8 mouse cellular contexts compared by ENCODE assay signal in the genomic region with DNA sequence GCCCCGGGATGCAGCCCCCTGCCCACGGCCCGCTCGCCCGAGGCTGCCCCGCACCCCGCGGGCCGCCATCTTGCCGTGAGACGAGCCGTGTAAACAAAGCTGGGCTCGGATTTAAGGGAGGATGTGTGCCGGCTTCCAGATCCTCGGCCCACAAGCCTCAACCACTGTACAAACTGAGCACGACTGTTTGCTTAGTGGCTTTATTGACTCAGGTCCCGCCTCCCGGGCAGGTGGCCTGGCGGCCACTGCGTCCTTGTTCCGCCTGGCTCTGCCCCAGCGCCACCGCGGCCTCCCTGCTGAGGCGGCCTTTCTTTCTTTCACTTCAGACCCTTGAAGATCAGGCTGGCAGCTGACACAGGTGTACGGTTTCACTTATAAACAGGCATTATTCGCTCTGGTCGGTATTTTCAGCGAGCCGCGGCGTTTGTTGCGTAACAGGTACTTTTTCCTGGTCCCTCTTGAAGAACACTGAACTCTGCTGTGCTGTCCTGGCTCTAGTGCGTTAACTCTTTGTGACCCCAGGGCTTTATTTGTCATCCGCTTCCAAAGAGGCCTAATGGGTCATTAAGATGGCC.
DNase-seq lines count a peak whose midpoint lies in the region; ATAC-seq and TF ChIP-seq lines count a peak whose summit lies in the region.

No protein-coding gene starts in this region.

- H3K4me2 ChIP-seq in forebrain, embryonic 12.5 days: peak overlapping the region; percentile 69
- H3K4me2 ChIP-seq in neural tube, embryonic 14.5 days (ENCODE audit: low read depth, low read length): peak overlapping the region; percentile 52

- intact Hi-C loops in heart, postnatal 10 days (cut with DNase I): no loop called here

- H3K4me3 ChIP-seq in brown adipose tissue, adult 24 weeks (ENCODE audit: insufficient read depth, low read depth, low read length): peak overlapping the region; percentile 61
- H3K4me3 ChIP-seq in forebrain, embryonic 12.5 days (replicated peaks): peak overlapping the region; percentile 50
- H3K4me3 ChIP-seq in neural tube, embryonic 14.5 days (ENCODE audit: low read depth, low read length): peak overlapping the region; percentile 43
- peak overlapping the region; percentile 95 for H3K4me3 ChIP-seq in testis, adult 2 months (ENCODE audit: control insufficient read depth, low read depth, low read length)

- ATAC-seq in forebrain, embryonic 12.5 days (ENCODE audit: low FRiP score): peak; percentile 82
- ATAC-seq in neural tube, embryonic 14.5 days (ENCODE audit: low read depth): peak; percentile 81

- peak overlapping the region; percentile 72 for H3K9ac ChIP-seq in forebrain, embryonic 12.5 days
- peak overlapping the region; percentile 74 for H3K9ac ChIP-seq in neural tube, embryonic 14.5 days (replicated peaks; ENCODE audit: low read depth, low read length)

- peak; percentile 50 to 55 for DNase-seq in B cell, adult 2 months
- peak; percentile 69 to 79 for DNase-seq in heart, postnatal 10 days
- DNase-seq in kidney, postnatal 25 days: peak; percentile 61 to 80
- peak; percentile 85 to 91 for DNase-seq in lung, adult 18-20 months

- 1% methylated on average over 35 of the region's 35 CpGs for WGBS in forebrain, embryonic 12.5 days
- 1% methylated on average over 35 of the region's 35 CpGs for WGBS in neural tube, embryonic 14.5 days

- H3K4me1 ChIP-seq in brown adipose tissue, adult 24 weeks (ENCODE audit: control insufficient read depth, insufficient read depth, insufficient read length, low read length): no peaks in the 10 kb centered on the region
- H3K4me1 ChIP-seq in forebrain, embryonic 12.5 days: peaks cover 17% of the 10 kb centered on the region
- H3K4me1 ChIP-seq in neural tube, embryonic 14.5 days (ENCODE audit: control insufficient read depth, insufficient read depth, low read length): peaks cover 10% of the 10 kb centered on the region; the same call in 1 of the 2 replicates
- peaks cover 3% of the 10 kb centered on the region for H3K4me1 ChIP-seq in testis, adult 2 months (ENCODE audit: control insufficient read depth, insufficient read depth, low read length)

- no peak for TF ChIP-seq CTCF in testis, adult 2 months (IDR thresholded peaks at IDR 0.05; ENCODE audit: control insufficient read depth, insufficient read depth, insufficient replicate concordance, low read depth, low read length)

- H3K9me3 ChIP-seq in forebrain, embryonic 12.5 days: no peaks in the 10 kb centered on the region
- H3K9me3 ChIP-seq in neural tube, embryonic 14.5 days (ENCODE audit: control insufficient read depth, low read length): no peaks in the 10 kb centered on the region

- H3K27me3 ChIP-seq in forebrain, embryonic 12.5 days: no peaks in the 10 kb centered on the region
- H3K27me3 ChIP-seq in neural tube, embryonic 14.5 days (ENCODE audit: control insufficient read depth, insufficient read depth, low read length): no peaks in the 10 kb centered on the region
- H3K27me3 ChIP-seq in testis, adult 2 months (ENCODE audit: control insufficient read depth, insufficient read depth, low read length): no peaks in the 10 kb centered on the region

- TF ChIP-seq POLR2A in testis, adult 2 months (IDR thresholded peaks at IDR 0.05; ENCODE audit: control insufficient read depth, low read depth, low read length): 0 out of 2 replicates have a peak, but pooled peaks have one; percentile 4

- peak overlapping the region; percentile 67 for H3K27ac ChIP-seq in brown adipose tissue, adult 24 weeks (replicated peaks; ENCODE audit: low read depth, low read length)
- peak overlapping the region; percentile 74 for H3K27ac ChIP-seq in forebrain, embryonic 12.5 days
- H3K27ac ChIP-seq in neural tube, embryonic 14.5 days (ENCODE audit: low read depth, low read length): peak overlapping the region; percentile 85
- peak overlapping the region; percentile 95 for H3K27ac ChIP-seq in testis, adult 2 months (ENCODE audit: control insufficient read depth, insufficient read depth, low read depth, low read length)

- no peaks in the 10 kb centered on the region for H3K36me3 ChIP-seq in forebrain, embryonic 12.5 days (replicated peaks)
- no peaks in the 10 kb centered on the region for H3K36me3 ChIP-seq in neural tube, embryonic 14.5 days (ENCODE audit: control insufficient read depth, insufficient read depth, low read length)
- H3K36me3 ChIP-seq in testis, adult 2 months (ENCODE audit: control insufficient read depth, insufficient read depth, low read length): no peaks in the 10 kb centered on the region

Comparison
In these comparisons a context has a peak if more than half of its experiments do, and no peak if none do; other contexts are left out.
1. Peak in every context shown above with its lines: DNase-seq, ATAC-seq, H3K4me3 ChIP-seq and H3K27ac ChIP-seq.
2. H3K4me3 ChIP-seq: peak in every context shown above with its lines; median percentile 95 in testis, adult 2 months; 61 in brown adipose tissue, adult 24 weeks; 50 in forebrain, embryonic 12.5 days; 43 in neural tube, embryonic 14.5 days.